Mouse (Mus musculus) G1E (cell line): ENCODE measurements at regions not wholly inside any gene's neighbourhood (a gene's known extent, or its start where the extent isn't known, plus 50 kb on each side); places are given as distances from the start of the nearest gene placed in this dataset.

Source experiments
- CTCF ChIP-seq: IDR thresholded peaks from 2 replicates; pipeline ENCODE4 v1.5.1; 2012; ENCODE audit warnings: low read depth, low read length, inconsistent platforms, mixed read lengths
- POLR2AphosphoS5 ChIP-seq: IDR thresholded peaks from 2 replicates; pipeline ENCODE4 v1.6.1; 2012; ENCODE audit warnings: low read depth, low read length, inconsistent platforms; ENCODE audit not compliant: insufficient replicate concordance
- TAL1 ChIP-seq: conservative IDR thresholded peaks from 2 replicates; pipeline ENCODE4 v1.6.1; 2012; ENCODE audit warnings: low read depth, low read length, inconsistent platforms, mixed read lengths

GRCm38 (mm10) chr15:52508609-52509008 is 1376.1 kb upstream of the Gm7489 start:
- TF ChIP-seq POLR2AphosphoS5 (no peak), CTCF (no peak), TAL1 (no peak)
